ENCODE assay signal across 17 mouse cellular contexts in the genomic region with DNA sequence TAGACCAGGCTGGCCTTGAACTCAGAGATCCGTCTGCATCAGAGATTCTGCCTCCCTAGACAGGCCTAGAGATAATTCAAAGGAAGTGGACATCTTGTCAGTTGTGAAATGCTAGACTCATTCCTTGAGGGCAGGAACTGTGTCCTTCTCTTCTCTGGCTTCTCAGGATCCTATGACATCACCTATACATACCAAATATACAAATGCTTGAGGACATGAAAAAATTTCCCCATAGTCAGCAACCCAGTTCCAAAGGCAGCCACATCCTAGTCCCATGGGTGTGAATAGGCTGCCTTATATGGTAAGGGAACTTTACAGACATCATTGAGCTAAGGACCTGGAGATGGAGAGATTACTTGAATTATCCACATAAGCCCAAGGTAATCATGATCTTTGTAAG. TPM values are rescaled to one million over a fixed set of nuclear protein-coding genes. Genes with fewer than 3 reads are reported as not detected.
"Had no signal": no experiment of that assay in that cellular context is flagged by ENCODE, and none has a peak within 500 bp of the region (broad histone marks: within the 10 kb centered on the region; RNA-seq: fewer than 3 reads in every experiment).

No protein-coding gene starts in this region.

- H3K4me3 ChIP-seq: neural tube, embryonic 12.5 days; neural tube, embryonic 13.5 days; neural tube, embryonic 15.5 days; stomach, embryonic 15.5 days had no signal

- H3K27me3 ChIP-seq: neural tube, embryonic 12.5 days; stomach, embryonic 15.5 days had no signal

- H3K4me2 ChIP-seq: neural tube, embryonic 12.5 days; neural tube, embryonic 13.5 days; neural tube, embryonic 15.5 days; stomach, embryonic 15.5 days had no signal

- H3K36me3 ChIP-seq: neural tube, embryonic 12.5 days; neural tube, embryonic 13.5 days; neural tube, embryonic 15.5 days; stomach, embryonic 15.5 days had no signal

- H3K4me1 ChIP-seq: neural tube, embryonic 12.5 days; neural tube, embryonic 13.5 days; neural tube, embryonic 15.5 days; stomach, embryonic 15.5 days had no signal

- DNase-seq: retina, postnatal 1 day; right cerebral cortex, adult 18-20 months; right cerebral cortex, postnatal 14 days; right cerebral cortex, postnatal 4 days; spleen, adult 18-20 months; thymus, adult 18-20 months; thymus, adult 2 months; thymus, postnatal 14 days; thymus, postnatal 25 days; thymus, postnatal 36 days; thymus, postnatal 4 days had no signal

- H3K27ac ChIP-seq: neural tube, embryonic 12.5 days; neural tube, embryonic 13.5 days; neural tube, embryonic 15.5 days; stomach, embryonic 15.5 days had no signal

- H3K9me3 ChIP-seq: neural tube, embryonic 12.5 days; neural tube, embryonic 13.5 days; neural tube, embryonic 15.5 days; stomach, embryonic 15.5 days had no signal

- H3K9ac ChIP-seq: neural tube, embryonic 12.5 days; neural tube, embryonic 13.5 days; neural tube, embryonic 15.5 days; stomach, embryonic 15.5 days had no signal

RNA-seq across cellular contexts. Expression of a gene that starts 8.6 kb away (rescaled TPM):
- polyA plus RNA-seq: small intestine, adult 2 months; spleen, adult 2 months had no signal
